Mouse (Mus musculus) gastrocnemius, postnatal 4 days (tissue): ENCODE results near the gene Prr29. TPM values are rescaled to one million over a fixed set of nuclear protein-coding genes. Genes with fewer than 3 reads are reported as not detected.
"Not testable (repeated sequence)": the region's sequence is repeated elsewhere in the genome, so short reads cannot be mapped to it uniquely, and the experiment has no call there.

Experiments used
- DNase-seq, 2 experiments: peaks; one replicate each; pipeline ENCODE4 v3.0.0; 2021 to 2022; ENCODE audit warnings: low spot score in 2 of 2, mixed read lengths in 2 of 2
- long read RNA-seq, 2 experiments: library from polyadenylated mRNA; stranded (forward); transcript quantifications; one replicate each; pipeline ENCODE4 v2.0.0; 2021
- total RNA-seq, 2 experiments: library from RNA; stranded (reverse); gene quantifications; 2 replicates each; pipeline ENCODE4 v1.2.3; 2021

Gene Prr29
- total RNA-seq, result 10 to 100 TPM; 13.6 to 18.1 TPM
- long read RNA-seq, experiment 1, partial matches to known transcripts, result 2 of 6 reads
- long read RNA-seq, experiment 1, other reads (novel, unspliced or antisense), result 2 of 6 reads
- long read RNA-seq, experiment 2, partial matches to known transcripts, result 1 of 10 reads
- long read RNA-seq, experiment 2, other reads (novel, unspliced or antisense), result 6 of 10 reads

DNA sequence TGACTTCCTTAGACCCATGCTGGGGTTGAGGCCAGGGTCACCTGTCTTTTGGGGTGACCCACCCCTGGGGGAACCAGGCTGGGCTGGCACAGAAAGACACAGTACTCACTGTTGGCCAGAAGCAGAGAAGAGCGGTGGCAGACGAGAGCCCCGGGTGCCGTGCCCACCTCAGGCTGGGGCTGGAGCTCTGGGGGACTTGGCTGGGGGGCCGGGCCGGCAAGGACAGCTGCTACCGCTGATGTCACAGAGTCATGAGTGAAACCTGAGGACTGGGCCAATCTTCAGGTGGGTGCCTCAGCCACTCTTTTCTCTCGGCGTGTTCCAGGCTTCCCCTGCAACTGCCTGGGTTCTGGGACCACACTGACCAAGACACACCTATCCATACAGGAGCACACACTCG, at the start of gene Prr29:
Gene Prr29 (plus strand): TSS at position 107 of the 400 bp plus-strand sequence.
- peak in 1 of 2 experiments; percentile 24 for DNase-seq

DNA sequence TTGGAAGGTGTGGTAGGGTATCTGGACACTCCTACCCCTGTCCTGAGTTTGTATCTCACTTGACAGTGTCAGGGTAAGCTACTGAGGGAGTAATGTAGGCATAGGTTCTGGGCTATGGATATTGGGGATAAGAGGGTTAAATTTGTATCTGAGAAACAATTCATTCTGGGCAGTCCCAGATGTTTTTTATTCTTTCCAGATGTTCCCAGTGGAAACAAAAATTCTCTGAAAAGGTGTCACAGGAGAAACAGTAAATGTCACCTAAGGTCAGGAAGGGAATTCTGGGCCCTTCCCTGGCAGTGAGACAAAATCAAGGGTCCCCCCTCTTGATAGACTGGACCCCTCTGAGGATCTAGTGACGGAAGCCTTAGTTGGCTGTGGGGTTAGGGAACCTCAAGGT, 48.9 kb upstream of the Prr29 start:
- no peak for DNase-seq

- DNase-seq, result no peak
Observed at GRCm38 (mm10) chr11:106317801-106318200, 47.5 kb upstream of the Prr29 start.

DNA sequence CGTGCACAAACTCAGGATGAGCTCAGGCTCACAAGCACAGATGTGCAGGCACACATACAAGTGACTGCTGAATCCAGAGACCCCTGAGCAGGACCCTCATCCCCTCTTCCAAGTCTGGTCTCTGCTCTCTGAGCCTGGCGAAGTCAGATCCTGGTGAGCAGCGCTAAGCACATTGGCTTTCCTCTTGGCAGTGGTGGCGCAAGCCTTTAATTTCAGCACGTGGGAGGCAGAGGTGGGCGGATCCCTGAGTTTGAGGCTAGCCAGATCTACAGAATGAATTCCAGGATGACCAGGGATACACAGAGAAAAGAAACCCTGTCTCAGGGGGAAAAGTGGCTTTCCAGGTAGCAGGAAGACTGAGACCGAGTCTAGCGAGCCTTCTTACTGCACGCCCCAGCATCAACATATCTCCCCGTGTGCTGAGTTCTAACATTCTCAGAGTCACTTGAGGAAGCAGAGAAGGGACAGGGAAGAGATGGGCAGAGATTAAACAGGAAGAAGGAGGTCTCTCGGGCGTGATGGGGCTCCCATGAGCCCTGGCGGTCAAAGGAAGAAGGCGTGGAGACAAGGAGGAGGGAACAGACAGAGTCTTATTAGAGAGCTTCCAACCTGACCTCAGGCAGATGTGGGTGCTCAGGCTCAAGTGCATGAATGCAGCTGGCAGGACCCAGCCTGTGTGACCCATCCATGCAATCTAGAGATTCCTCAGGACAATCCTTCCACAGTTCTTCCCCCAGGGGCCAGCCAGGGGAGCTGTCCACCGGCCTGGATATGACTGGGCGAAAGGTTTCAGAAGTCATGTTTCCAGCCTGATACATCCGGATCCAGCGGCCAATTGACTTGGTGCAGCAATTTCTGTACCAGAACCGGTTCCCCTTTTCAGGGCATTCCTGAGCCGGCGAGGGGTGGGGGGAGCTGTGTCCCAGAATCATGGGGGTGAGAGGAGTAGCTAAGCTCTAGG, 46.6 kb upstream of the Prr29 start:
- no peak for DNase-seq

DNA sequence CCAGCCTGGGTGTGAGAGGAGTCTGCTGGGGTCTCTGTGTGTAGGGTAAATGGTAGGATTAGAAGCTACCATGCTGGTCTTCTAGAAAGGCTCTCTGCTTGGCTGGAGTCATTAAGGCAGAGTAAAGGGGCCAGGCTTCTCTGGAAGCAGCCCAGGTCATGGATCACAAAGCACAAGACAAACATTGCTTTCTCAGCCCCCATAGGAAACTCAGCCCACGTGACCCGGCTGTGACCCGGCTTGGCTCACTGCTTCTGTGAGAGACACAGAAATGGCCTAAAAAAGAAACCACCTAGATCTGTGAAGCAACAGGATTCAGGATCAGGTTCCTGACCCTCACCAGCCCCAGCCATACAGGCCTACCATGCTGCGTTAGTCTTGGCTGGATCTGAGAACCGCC, 40.4 kb upstream of the Prr29 start:
- no peak for DNase-seq

- peak in 1 of 2 experiments; percentile 57 for DNase-seq
Observed at GRCm38 (mm10) chr11:106325566-106326206, 39.6 kb upstream of the Prr29 start.

- DNase-seq, result no peak
Observed at GRCm38 (mm10) chr11:106326475-106326874, 38.8 kb upstream of the Prr29 start.

DNA sequence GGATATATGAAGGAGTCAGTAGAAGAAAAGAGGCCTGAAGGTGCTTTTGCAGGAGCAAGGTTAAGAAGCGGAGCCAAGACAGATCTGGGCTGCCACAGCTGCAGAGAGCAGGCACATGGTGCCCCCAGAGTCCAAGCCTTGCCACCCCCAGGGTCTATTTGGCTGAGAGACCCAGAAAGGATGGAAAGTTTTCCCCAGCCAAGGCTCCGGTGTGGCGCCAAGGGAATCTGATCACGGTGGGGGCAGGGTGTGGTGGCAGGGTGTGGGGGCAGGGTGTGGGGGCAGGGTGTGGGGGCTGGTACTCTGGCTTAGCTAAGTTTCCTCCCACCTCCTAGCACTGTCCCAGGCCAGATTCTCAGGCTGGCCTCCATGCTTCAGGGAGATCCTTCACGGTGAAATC, 36.8 kb upstream of the Prr29 start:
- no peak for DNase-seq

DNA sequence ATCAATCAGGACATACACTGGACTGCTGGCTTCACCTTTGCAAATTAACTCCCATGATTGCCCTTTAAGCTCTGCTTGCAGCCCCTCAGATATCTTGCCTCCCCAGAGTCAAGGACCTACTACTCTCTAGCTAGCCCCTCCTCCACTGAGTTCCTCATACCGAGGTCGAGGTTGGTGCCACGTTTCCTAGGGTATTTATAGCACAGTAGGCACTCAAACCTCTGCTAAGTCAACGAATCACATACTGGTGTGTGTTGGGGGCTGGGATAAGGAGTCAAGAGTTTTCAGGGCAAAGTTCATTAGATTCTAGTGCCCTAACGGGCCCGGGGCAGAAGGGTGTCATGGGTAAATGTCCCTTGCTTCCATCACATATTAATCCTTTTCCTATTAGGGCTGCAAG, 36.1 kb upstream of the Prr29 start:
- no peak for DNase-seq

GRCm38 (mm10) chr11:106329682-106330081, 35.6 kb upstream of the Prr29 start:
- no peak for DNase-seq

GRCm38 (mm10) chr11:106332458-106332857, 32.8 kb upstream of the Prr29 start:
- DNase-seq, result no peak

DNA sequence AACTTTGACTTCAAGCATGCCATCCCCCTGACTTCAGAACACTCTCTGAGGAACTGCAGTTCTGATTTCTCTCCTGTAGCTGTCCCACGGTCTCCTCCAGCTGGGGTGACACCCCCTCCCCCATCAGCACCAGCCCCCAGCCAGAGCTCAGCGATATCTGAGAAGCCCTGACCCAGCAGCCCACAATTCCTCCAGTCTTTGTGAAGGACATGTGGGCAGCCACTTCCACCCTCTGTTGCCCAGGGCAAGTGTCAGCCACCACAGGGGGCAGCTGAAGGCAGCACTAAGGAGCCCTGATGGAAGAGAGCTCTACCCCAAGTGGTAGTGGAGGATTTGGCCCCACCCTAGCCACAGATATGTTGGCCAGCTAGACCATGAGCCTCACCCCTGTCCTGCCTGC, 31.2 kb upstream of the Prr29 start:
- DNase-seq, result no peak

- DNase-seq, result no peak
Observed at GRCm38 (mm10) chr11:106338029-106338428, 27.2 kb upstream of the Prr29 start.

- DNase-seq, result no peak
Observed at GRCm38 (mm10) chr11:106338870-106339269, 26.4 kb upstream of the Prr29 start.

- not testable (repeated sequence) for DNase-seq
Observed at GRCm38 (mm10) chr11:106339323-106339722, 25.9 kb upstream of the Prr29 start.

DNA sequence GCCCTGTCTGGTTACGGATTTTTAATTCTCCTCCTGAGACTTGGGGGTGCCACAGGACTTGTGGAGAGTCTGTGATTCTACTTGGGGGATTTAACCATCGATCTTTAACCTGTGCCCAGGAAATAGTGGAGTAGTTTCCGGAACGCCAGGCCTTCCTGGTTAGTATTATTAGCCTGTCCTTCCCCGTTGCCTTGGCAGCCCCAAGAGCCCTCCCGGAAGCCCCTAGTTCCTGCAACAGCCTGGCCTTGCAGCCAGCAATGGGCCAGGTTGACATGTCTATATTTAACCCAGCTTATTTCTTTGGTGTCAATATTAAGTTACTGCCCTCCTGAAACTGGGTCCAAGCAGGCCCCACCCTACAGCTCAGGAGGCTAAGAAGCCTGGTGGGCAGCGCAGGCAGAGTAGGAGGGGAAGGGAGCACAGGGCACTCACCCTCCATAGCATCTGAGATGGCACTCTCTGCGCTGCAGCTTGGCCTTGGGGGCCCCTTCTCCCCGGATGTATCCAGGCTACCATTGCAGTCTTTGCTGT, 24.2 kb upstream of the Prr29 start:
- DNase-seq, result no peak

GRCm38 (mm10) chr11:106344910-106345309, 20.4 kb upstream of the Prr29 start:
- DNase-seq, result no peak

DNA sequence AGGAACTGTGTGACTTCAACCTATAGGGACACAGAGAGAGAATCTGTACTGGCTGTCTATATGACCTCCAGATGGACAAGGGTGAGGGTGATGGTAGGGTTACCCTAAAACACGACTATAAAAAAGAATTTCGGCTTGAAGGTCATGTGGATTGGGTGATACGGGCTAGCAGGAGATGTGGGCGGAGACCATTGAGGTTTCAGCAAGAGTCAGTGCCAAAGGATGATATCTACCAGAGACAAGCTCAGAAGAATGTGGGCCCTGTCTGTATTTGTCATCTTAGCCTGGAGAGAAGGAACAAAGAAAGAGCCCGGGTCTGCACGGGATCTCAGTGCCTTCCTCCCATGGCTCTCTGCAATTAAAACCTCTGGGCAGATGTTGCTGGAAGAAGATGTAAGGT, 15.5 kb upstream of the Prr29 start:
- no peak for DNase-seq

DNA sequence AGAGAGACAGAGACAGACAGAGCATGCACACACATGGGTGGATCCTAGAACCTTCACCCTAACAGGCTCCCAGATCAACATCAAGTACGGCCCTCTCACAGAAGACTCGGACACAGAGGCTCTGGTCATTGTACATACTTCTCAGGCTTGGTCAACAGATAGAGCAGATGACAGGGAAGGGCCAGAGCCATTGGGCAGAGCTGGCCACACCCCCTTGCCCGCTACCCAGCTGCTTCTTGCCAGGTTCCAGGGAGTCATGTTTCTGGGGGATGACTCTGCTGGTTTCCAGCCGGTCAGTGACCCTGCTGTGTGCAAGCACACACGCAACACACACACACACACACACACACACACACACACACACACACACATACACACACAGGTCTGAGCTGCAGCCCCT, 14.4 kb upstream of the Prr29 start:
- no peak for DNase-seq

DNA sequence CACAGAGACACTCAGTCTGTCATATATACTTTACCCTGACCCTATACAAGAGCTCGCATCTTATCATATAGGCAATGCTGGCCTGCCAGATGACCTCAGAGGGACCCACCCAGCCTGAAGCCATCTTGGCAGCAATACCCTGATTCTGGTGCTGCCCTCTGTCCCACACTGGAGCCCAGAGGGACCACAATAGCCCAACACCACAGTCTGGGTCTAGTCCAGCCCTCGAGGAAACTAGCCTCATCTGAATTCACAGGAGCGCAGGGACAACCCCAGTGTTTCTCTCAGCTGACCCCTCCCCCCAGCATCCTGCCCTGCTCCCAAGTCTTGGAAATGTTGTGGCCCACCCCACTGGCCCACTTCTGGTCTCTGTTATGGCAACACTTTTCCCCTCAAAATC, 14.0 kb upstream of the Prr29 start:
- DNase-seq, result no peak

DNA sequence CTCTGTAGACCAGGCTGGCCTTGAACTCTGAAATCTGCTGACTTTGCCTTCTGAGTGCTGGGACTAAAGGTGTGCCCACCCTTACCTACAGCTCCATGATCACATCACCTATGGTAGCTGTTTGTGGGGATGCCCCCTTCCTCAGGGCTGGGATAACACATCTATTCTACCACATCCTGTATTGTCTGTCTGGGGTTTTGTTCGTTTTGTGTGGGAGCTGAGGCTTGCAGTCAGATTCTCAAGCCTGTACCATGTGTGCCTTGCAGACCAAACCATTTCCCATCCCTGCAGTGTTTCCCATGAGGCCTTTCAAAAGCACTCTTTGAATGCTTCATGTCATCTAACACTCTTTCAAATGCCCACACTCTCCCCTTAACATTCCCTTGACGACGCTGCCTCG, 13.3 kb upstream of the Prr29 start:
- no peak for DNase-seq

DNA sequence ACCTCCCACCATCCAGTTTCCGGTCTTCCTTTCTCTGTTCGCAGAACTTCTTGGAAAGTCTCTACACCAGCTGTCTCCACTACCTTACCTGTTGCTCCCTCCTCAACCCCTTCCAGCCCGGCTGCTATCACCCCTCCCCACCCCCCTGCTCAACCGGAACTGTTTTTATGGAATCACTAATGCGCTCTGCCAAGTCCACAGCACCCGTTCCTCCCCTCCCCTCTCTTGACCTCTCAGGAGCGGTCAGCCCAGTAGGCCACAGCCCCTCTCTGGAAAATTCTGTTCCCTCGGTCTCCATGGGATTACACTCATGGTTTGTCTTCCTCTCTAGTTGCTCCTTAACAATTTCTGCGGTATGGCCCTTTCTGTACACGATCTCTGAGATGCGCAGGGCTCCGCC, 12.1 kb upstream of the Prr29 start, which contains the start of gene Scn4a:
Gene Scn4a (minus strand): TSS at position 101 of the 400 bp plus-strand sequence.
- DNase-seq, result no peak
